Mouse (Mus musculus): Measurements from ENCODE around the gene Slc36a2.

DNA sequence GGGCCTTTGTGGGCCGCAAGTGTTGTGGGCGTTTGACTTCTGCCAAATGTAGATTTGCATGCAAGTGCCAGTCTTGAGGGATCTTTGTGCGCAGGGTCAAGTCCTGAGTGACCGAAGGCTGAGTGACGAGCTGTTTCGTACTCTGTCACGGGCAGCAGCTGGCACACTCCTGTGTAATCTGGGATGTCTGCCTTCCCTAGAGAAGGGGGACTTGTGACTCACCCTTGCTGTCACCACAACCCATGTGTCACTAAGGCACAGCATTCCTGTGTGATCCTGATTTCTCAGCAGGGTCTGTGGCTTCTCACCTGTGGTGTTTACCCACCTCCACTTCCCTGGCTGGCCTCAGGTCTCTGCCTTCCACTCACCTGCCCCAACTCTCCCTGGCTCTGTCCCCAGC is 33.0 kb upstream of the Slc36a2 start:
- TF ChIP-seq CTCF (conservative IDR thresholded peaks at IDR 0.05 in 1 of 2, IDR thresholded peaks at IDR 0.05 in 1 of 2; ENCODE audit: low read depth in 2 of 2, low read length in 2 of 2) (no peak), MXI1 (IDR thresholded peaks at IDR 0.05; ENCODE audit: low read depth, low read length) (no peak)
